Mouse (Mus musculus) adrenal gland, adult 2 months (tissue): ENCODE data around the gene Il33. TPM values are rescaled to one million over a fixed set of nuclear protein-coding genes. Genes with fewer than 3 reads are reported as not detected.

Experiments
- DNase-seq: peaks from one replicate; pipeline ENCODE4 v3.0.0; 2021
- long read RNA-seq: library from polyadenylated mRNA; stranded (forward); transcript quantifications from one replicate; pipeline ENCODE4 v2.0.0, GENCODE M21; 2021
- polyA plus RNA-seq: library from polyadenylated mRNA; depleted of rRNA; stranded (reverse); fragments of >200 nt; gene quantifications from 2 replicates; pipeline ENCODE4 v1.2.3, GENCODE M21; 2012; rRNA removed
- total RNA-seq, 2 experiments: library from RNA; stranded (reverse); gene quantifications; 2 replicates each; pipeline ENCODE4 v1.2.3; 2021

Il33 gene
- total RNA-seq, result 10 to 100 TPM; 20.2 to 24.0 TPM
- 1.7 and 2.2 TPM in 2 replicates for polyA plus RNA-seq
- long read RNA-seq, transcript Il33-202 (8 exons, 2,537 nt), result major isoform, 10 of 14 reads
- long read RNA-seq, partial matches to known transcripts, result 0 of 14 reads
- long read RNA-seq, other reads (novel, unspliced or antisense), result 3 of 14 reads

GRCm38 (mm10) chr19:29924638-29925258, at the start of gene Il33:
TSS of gene Il33 (plus strand) at chr19:29925114.
- peak; percentile 48 for DNase-seq

GRCm38 (mm10) chr19:29877422-29878291, 47.3 kb upstream of the Il33 start:
- DNase-seq, result no peak

- no peak for DNase-seq
These were observed 45.9 kb upstream of the Il33 start for GRCm38 (mm10) chr19:29878896-29879504.

- DNase-seq, result no peak
These were observed 44.0 kb upstream of the Il33 start for GRCm38 (mm10) chr19:29880918-29881317.

GRCm38 (mm10) chr19:29882696-29883095, 42.2 kb upstream of the Il33 start:
- peak; percentile 15 for DNase-seq

GRCm38 (mm10) chr19:29885548-29885947, 39.4 kb upstream of the Il33 start:
- no peak for DNase-seq

- no peak for DNase-seq
These were observed 37.4 kb upstream of the Il33 start for GRCm38 (mm10) chr19:29887476-29887875.

- DNase-seq, result no peak
These were observed 36.0 kb upstream of the Il33 start for GRCm38 (mm10) chr19:29888946-29889345.

GRCm38 (mm10) chr19:29891981-29892380, 32.9 kb upstream of the Il33 start:
- no peak for DNase-seq

GRCm38 (mm10) chr19:29892786-29893185, 32.1 kb upstream of the Il33 start:
- DNase-seq, result no peak

- no peak for DNase-seq
These were observed 31.1 kb upstream of the Il33 start for GRCm38 (mm10) chr19:29893718-29894273.

- no peak for DNase-seq
These were observed 30.5 kb upstream of the Il33 start for GRCm38 (mm10) chr19:29894381-29894780.

GRCm38 (mm10) chr19:29895047-29895446, 29.9 kb upstream of the Il33 start:
- DNase-seq, result no peak

- DNase-seq, result no peak
These were observed 24.6 kb upstream of the Il33 start for GRCm38 (mm10) chr19:29900318-29900717.

- DNase-seq, result no peak
These were observed 22.4 kb upstream of the Il33 start for GRCm38 (mm10) chr19:29902343-29903070.

GRCm38 (mm10) chr19:29905896-29906295, 19.0 kb upstream of the Il33 start:
- DNase-seq, result no peak

GRCm38 (mm10) chr19:29909166-29909565, 15.7 kb upstream of the Il33 start:
- no peak for DNase-seq

GRCm38 (mm10) chr19:29911919-29912318, 13.0 kb upstream of the Il33 start:
- DNase-seq, result peak; percentile 41

GRCm38 (mm10) chr19:29917421-29917820, 7.5 kb upstream of the Il33 start:
- no peak for DNase-seq

- no peak for DNase-seq
These were observed 1.3 kb downstream of the Il33 start for GRCm38 (mm10) chr19:29926101-29926755.

GRCm38 (mm10) chr19:29930296-29930695, 5.4 kb downstream of the Il33 start:
- DNase-seq, result peak; percentile 81
